Mouse (Mus musculus) adrenal gland (tissue): ENCODE measurements around the gene Olfr826.
"Not testable (repeated sequence)": the region's sequence is repeated elsewhere in the genome, so short reads cannot be mapped to it uniquely, and the experiment has no call there.

Experiments
- intact Hi-C: fragments of 180-260 bp; cut with DNase I; formaldehyde crosslinking; loops from one replicate; pipeline ENCODE4 v1.15.1; 2025
- long read RNA-seq, 2 experiments: library from polyadenylated mRNA; unstranded; transcript quantifications; one replicate each; pipeline ENCODE4 v2.0.0; 2020; ENCODE audit warnings: borderline replicate concordance in 1 of 2; ENCODE audit not compliant: insufficient replicate concordance in 1 of 2

The Olfr826 gene
- long read RNA-seq, experiment 1 = 0 reads
- long read RNA-seq, experiment 2 = 0 reads

GRCm38 (mm10) chr10:130184086-130184485 lies at the start of gene Olfr826:
Gene Olfr826, minus strand, starts transcription at chr10:130184186.
- intact Hi-C loops = no loop called here

- intact Hi-C loops = no loop called here
Measured at GRCm38 (mm10) chr10:130232117-130232516, 48.1 kb upstream of the Olfr826 start.

GRCm38 (mm10) chr10:130229584-130229983 lies 45.6 kb upstream of the Olfr826 start:
- intact Hi-C loops = no loop called here

GRCm38 (mm10) chr10:130228246-130228645 lies 44.3 kb upstream of the Olfr826 start:
- intact Hi-C loops = loop anchor here (1.0 kb wide), 1 partner anchor 70 kb away; no protein-coding TSS in a partner anchor

- intact Hi-C loops = no loop called here
Measured at GRCm38 (mm10) chr10:130225034-130225433, 41.0 kb upstream of the Olfr826 start.

- intact Hi-C loops = no loop called here
Measured at GRCm38 (mm10) chr10:130214303-130214702, 30.3 kb upstream of the Olfr826 start, which contains the start of gene Olfr827. Gene Olfr827, minus strand, starts transcription at chr10:130214403.

- intact Hi-C loops = no loop called here
Measured at GRCm38 (mm10) chr10:130166666-130167065, 17.3 kb downstream of the Olfr826 start, which contains the start of gene Olfr825. Gene Olfr825, minus strand, starts transcription at chr10:130166766.

GRCm38 (mm10) chr10:130165196-130165595 lies 18.8 kb downstream of the Olfr826 start:
- intact Hi-C loops = no loop called here

- intact Hi-C loops = no loop called here
Measured at GRCm38 (mm10) chr10:130144121-130144520, 39.9 kb downstream of the Olfr826 start.

GRCm38 (mm10) chr10:130142481-130142880 lies 41.5 kb downstream of the Olfr826 start:
- intact Hi-C loops = not testable (repeated sequence)

GRCm38 (mm10) chr10:130134811-130135210 lies 49.2 kb downstream of the Olfr826 start:
- intact Hi-C loops = no loop called here

GRCm38 (mm10) chr10:130129900-130130299 lies 54.1 kb downstream of the Olfr826 start, which contains the start of gene Olfr824:
Gene Olfr824, minus strand, starts transcription at chr10:130130000.
- intact Hi-C loops = not testable (repeated sequence)
